Mouse (Mus musculus): ENCODE results near the gene Tmem190.
"Not testable (repeated sequence)": the region's sequence is repeated elsewhere in the genome, so short reads cannot be mapped to it uniquely, and the experiment has no call there.

DNA sequence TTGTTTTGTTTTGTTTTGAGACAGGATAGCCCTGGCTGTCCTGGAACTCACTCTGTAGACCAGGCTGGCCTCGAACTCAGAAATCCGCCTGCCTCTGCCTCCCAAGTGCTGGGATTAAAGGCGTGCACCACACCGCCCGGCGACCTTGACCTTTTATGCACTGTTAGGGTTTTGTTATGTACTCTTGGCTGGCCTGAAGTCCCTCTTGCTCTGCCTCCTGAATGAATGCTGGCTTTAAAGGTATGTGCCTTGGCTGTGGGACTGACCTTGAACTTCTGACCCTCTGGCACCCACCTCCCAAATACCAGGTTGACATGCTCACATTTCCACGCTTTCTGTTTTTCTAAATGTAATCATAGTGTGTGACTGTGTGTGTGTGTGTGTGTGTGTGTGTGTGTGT, 38.2 kb downstream of the Tmem190 start:
- not testable (repeated sequence) for TF ChIP-seq GATA1, TAL1 (IDR thresholded peaks at IDR 0.05; ENCODE audit: low read length)
